Mouse (Mus musculus) left cerebral cortex, adult 2 months (tissue): ENCODE results near the gene Nav2. TPM values are rescaled to one million over a fixed set of nuclear protein-coding genes. Genes with fewer than 3 reads are reported as not detected.

Experiments used
- DNase-seq, 2 experiments: peaks; one replicate each; pipeline ENCODE4 v3.0.0; 2021 to 2022; ENCODE audit warnings: low spot score in 2 of 2, mixed read lengths in 1 of 2; ENCODE audit errors: extremely low spot score in 1 of 2
- H3K27ac ChIP-seq: fragments of 200-600 bp; 2 replicates; pipeline ENCODE4 v1.8.1; 2022
- H3K4me3 ChIP-seq: fragments of 200-600 bp; 2 replicates; pipeline ENCODE4 v1.8.1; 2022
- CTCF ChIP-seq: fragments of 200-600 bp; IDR thresholded peaks from 2 replicates; pipeline ENCODE4 v1.8.1; 2022; ENCODE audit warnings: antibody characterized with exemption, mild to moderate bottlenecking, moderate library complexity
- intact Hi-C: fragments of 180-260 bp; cut with DNase I; formaldehyde crosslinking; loops from one replicate; pipeline ENCODE4 v1.15.1; 2025
- total RNA-seq, 2 experiments: library from RNA; stranded (reverse); gene quantifications; 2 replicates each; pipeline ENCODE4 v1.2.3; 2021

Gene Nav2
- total RNA-seq, 2 experiments from 2014 or later, result 102 to 119 TPM

DNA sequence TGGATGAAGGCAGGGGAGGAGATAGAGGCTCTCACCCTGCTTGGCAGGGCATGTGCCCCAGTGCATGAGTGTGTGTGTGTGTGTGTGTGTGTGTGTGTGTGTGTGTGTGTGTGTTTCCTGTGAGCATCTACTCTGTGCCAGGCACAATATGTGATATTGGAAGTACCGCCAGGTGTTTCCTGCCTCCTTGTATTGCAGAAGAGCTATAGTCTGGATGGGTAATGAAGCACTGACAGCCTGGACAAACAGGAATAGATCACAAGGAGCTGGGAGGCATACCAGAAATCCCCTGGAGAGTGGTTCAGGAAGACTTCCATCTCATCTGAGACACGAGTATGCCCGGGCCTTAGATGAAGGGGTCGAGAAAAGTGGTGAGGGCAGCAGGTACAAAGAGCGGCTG, 109.3 kb downstream of the Nav2 start:
- TF ChIP-seq CTCF, result no peak
- H3K4me3 ChIP-seq, result no peak overlapping the region
- intact Hi-C loops, result no loop called here
- DNase-seq, result no peak
- H3K27ac ChIP-seq, result no peak overlapping the region

DNA sequence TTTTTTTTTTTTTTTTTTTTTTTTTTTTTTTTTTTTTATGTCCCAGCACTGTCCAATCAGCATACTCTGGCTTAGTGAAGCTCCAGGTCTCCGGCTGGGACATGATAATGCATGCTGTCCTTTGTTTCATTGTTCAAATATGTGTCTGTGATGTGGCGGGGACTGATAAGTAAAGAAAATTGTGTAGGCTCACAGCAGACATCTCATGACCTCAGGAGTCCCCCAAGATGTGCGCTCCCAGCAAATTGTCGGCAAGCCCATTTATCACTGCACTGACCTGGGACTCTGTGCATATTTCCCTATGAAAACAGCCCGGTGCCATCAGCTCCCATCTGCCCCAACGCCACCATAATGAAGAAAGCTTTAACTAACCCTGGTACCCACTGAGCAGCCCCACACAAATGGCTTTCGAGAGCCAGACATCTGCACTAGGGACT, 110.0 kb downstream of the Nav2 start:
- no peak for DNase-seq
- TF ChIP-seq CTCF, result no peak
- intact Hi-C loops, result no loop called here
- no peak overlapping the region for H3K27ac ChIP-seq
- no peak overlapping the region for H3K4me3 ChIP-seq

DNA sequence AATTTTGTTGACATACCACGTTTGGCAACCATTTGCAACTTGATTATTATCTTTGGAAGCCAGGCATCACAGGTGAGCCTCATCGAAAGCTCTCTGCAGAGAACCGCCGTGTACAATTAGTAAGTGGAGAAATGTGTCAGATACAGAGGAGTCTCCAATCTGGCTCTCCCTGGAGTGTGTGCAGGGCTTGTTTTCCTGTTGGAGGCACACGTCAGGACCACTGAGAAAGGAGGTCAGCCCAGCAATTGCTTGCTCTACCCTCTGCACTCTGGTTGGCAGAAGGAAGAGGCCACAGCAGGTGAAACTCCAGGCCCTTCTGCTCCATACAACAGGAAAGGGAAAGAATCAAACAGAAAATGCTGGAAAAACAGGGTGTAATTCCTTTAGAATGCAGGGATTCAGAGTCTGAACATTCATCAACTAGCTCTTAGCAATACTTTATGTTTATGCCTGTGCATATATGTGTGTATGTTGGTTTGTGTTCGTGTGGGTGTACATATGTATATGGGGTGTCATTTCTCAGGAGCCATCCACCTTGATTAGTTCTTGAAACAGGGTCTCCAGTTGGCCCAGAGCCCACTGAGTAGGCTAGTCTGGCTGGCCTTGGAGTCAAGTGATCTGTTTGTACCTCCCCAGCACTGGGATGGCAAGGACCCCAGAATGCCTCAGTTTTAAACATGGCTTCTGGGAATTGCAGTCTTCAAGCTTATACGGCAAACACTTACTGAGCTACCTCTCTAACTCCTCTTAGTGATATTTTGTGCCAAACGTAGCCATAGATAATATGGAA, 116.7 kb downstream of the Nav2 start:
- TF ChIP-seq CTCF, result no peak
- intact Hi-C loops, result no loop called here
- Histone ChIP-seq H3K4me3 (no peak overlapping the region), H3K27ac (no peak overlapping the region)
- DNase-seq, result no peak

DNA sequence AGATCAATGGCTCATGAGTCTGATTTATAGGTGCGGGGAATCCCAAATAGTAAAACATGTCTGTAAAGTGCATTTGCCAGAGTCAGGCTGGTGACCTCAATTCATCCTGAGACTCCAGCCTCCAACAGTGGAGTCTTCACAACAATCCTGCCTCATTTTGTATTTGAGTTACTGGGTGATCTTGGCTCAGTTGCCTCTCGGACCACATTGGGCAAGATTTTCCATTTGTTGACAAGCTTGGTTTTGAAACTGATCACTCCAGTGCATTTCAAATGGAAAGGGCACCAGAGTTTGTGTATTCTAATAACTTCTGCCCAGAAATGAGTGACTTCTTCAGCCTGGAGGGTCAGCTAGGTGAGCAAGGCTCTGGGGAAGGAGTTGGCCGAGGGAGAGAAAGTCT, 117.5 kb downstream of the Nav2 start:
- intact Hi-C loops, result no loop called here
- Histone ChIP-seq H3K4me3 (no peak overlapping the region), H3K27ac (no peak overlapping the region)
- DNase-seq, result no peak
- no peak for TF ChIP-seq CTCF

DNA sequence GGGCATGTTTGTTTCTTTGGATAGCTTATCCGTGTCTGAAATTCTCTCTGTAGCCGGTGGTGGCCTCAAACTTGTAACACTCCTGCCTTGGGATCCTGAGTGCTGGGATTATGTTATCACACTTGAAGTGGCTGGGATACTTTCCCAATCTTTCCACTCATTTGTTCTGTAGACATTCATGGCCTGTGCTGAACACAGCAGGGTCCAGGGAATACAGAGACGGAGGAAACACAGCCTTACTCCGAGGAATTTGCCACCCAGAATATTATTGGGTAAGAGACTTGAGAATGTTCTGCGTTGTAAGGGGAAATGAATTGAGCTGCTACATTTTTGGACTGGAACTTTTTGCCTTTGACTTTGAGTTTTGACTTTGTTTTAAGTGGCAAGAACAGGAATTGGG, 118.0 kb downstream of the Nav2 start:
- Histone ChIP-seq H3K27ac (no peak overlapping the region), H3K4me3 (no peak overlapping the region)
- no peak for DNase-seq
- TF ChIP-seq CTCF, result no peak
- intact Hi-C loops, result no loop called here

DNA sequence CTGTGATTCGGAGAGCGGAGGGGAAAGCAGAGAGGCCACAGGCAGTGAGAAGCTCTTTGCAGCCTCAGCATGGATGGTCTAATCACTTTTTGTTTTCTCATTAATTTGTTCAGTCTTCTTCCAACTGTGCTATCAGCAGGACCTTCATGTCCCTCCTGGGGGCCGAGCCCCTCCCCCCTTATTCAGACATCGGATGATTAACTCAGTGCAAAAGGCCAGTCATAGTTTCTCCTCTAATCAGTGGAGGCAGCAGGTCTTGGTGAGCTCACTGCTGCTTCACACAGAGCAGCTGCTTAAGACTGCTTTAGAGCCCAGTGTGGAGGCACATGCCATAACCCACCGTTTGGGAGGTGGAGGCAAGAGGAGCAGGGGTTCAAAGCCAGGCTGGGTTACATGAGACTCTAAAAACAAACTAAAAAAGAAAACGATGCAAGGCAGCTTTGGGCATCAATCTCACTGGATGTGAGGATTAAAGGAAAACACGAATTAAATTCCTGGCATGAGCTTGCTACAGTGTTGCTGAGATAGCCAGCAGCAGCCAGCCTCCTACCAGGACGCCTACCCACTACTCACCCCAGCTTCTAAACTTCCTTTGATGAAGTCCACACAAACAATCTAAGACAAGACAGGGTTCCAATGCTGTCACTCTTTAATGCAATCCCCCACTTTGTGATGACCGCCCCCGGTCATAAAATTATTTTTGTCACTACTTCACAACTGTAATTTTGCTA, 120.9 kb downstream of the Nav2 start:
- H3K4me3 ChIP-seq, result no peak overlapping the region
- TF ChIP-seq CTCF, result no peak
- intact Hi-C loops, result no loop called here
- H3K27ac ChIP-seq, result no peak overlapping the region
- peak in 1 of 2 experiments; percentile 13 for DNase-seq

DNA sequence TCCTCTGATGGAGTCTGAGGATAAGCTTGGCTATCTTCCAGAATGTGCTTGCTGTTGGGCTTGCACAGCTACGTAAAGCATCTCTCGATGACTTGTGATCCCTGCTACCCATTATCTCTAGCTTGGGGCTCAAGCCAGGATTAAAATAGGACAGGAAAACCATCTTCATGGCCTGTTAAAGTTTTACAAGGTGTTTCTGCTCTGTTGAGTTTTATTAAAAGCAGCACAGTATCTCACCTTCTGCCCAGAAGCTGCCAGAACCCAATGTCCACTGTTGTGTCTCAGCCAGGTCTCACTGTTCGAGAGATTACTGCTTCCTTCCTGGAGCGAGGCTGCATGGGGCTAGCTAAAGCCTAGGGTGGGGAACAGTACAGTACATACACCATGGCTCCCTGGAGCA, 123.7 kb downstream of the Nav2 start:
- DNase-seq, result no peak
- intact Hi-C loops, result no loop called here
- TF ChIP-seq CTCF, result no peak

DNA sequence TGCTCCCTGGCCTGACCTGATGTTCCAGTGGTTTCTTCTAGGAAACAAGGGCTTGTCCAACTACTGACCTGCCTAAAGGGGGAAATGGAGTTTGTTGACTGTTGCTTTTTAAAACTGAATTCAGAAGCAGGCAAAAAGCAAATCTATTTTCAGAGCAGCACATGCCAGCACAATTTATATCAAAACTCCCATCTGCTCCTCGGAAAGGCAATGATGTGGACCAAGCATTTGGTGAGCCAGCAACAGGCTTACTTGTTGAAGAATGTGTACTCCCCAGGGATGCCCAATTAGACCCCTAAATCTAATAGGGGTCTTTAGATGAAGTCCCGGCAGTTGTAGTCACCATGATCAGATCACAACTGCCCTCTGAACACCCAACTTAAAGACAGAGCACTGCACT, 125.7 kb downstream of the Nav2 start:
- intact Hi-C loops, result no loop called here
- DNase-seq, result no peak
- TF ChIP-seq CTCF, result no peak
- no peak overlapping the region for H3K4me3 ChIP-seq
- H3K27ac ChIP-seq, result no peak overlapping the region

More for the DNA sequence above, 123.7 kb downstream of the Nav2 start:
- Histone ChIP-seq H3K4me3 (no peak overlapping the region), H3K27ac (no peak overlapping the region)

DNA sequence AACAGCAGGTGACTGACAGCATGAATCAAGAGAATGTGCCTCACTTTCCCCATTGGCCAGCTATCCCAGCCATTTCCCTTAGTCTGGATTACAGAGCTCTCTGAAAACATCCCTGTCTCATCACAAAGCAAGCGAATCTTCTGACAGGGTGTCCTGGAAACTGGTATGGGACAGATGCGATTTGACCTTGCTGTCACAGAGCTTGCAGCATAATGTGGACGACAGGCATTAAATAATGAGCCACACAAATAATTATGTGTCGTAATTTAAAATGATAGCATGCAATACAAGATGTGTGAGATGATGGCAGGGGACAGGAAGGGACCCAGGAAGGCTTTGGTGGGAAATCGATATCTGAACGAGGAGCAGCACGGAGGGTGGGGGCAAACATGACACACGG, 131.6 kb downstream of the Nav2 start:
- Histone ChIP-seq H3K4me3 (no peak overlapping the region), H3K27ac (no peak overlapping the region)
- no peak for TF ChIP-seq CTCF
- intact Hi-C loops, result no loop called here
- DNase-seq, result no peak

DNA sequence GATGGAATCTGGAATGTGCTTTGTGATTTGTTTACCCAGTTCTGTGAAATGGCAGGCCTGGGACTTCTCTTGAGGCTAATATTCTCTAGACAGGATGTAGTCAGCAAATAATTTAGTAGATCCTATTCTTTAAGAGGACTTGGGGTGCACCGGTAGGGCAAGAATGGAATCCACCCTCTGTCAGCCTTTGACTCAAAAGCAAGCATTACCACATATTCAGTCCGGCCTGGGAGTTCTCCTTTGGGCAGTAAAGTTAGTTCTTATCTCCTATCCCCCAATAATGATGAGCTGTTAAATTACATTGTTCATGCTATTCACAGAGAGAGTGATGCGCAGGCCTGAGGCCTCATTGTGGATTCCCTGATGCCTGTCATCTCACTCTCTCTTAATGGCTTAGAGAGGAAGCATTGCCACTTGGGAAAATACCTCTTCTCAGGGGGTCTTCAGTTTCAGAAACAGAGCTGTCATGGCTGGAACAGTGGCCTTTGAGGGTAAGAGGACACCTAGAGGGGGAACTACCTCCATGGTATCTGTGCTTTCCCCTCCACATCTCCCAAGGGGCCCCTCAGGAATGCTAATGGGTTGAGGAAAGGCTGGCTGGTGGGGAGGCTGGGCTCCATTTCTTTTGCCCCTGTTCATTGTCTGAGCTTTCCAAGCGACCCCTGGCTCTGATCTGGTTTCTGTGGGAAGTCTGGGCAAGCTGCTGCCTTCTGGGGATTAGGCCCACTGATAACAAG, 133.0 kb downstream of the Nav2 start:
- no peak for TF ChIP-seq CTCF
- intact Hi-C loops, result no loop called here
- H3K4me3 ChIP-seq, result no peak overlapping the region
- no peak for DNase-seq
- no peak overlapping the region for H3K27ac ChIP-seq

DNA sequence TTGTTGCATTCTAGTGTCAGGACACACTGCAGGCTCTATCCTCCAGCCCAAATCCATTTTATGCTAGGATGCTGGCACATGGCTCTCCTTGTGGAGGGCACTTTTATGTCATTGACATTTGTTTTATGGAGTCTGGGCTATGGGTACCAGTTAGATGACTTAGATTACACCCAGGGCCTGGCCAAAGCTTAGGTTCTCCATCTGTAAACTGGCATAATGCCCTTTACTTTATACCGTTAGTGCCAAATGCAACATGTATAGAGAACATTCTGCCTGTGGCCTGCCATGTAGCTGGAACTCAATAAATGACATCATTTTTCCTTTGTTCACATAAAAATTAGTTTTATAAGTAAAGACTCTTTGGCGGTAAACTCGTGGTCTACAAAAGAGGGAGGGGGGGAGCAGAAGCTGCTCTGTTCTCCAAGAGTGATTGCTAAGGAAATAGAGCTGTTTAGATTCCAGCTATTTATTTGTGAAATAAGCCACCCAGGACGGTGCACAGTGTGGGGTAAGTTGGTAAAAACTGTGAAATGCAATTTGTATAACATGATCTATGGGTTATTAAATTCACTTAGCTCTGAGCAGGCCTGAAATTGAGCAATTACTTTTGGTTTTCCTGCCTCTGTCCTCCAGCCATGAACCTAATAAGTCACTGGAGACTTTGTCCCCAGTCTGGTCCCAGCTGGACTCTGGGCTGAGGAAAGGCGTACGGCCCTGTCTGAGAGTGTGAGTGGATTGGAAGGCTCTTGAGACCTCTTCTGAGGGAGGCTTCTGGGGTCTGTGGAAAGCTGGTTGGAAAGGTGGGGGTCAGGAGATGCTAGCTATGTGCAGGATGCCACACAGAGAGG, 137.2 kb downstream of the Nav2 start:
- Histone ChIP-seq H3K4me3 (no peak overlapping the region), H3K27ac (no peak overlapping the region)
- intact Hi-C loops, result no loop called here
- no peak for TF ChIP-seq CTCF
- DNase-seq, result no peak
